Mouse (Mus musculus) embryonic facial prominence, embryonic 10.5 days (tissue): ENCODE measurements around the gene Gldn. TPM values are rescaled to one million over a fixed set of nuclear protein-coding genes. Genes with fewer than 3 reads are reported as not detected.

Source experiments
- DNase-seq: peaks from one replicate; pipeline ENCODE4 v3.0.0-alpha.2; 2017; ENCODE audit warnings: low spot score
- H3K27ac ChIP-seq: fragments of 300-500 bp; sonication (generic); replicated peaks from 2 replicates; pipeline ENCODE4 v1.5.1; 2016; ENCODE audit warnings: mild to moderate bottlenecking
- H3K27me3 ChIP-seq: fragments of 300-500 bp; sonication (generic); replicated peaks from 2 replicates; pipeline ENCODE4 v1.6.1; 2016; ENCODE audit warnings: low read depth, mild to moderate bottlenecking; ENCODE audit not compliant: poor library complexity, severe bottlenecking
- H3K36me3 ChIP-seq: fragments of 300-500 bp; sonication (generic); replicated peaks from 2 replicates; pipeline ENCODE4 v1.6.1; 2016; ENCODE audit warnings: mild to moderate bottlenecking, moderate library complexity
- H3K4me1 ChIP-seq: fragments of 300-500 bp; sonication (generic); 2 replicates; pipeline ENCODE4 v1.6.1; 2016
- H3K4me3 ChIP-seq: fragments of 300-500 bp; sonication (generic); 2 replicates; pipeline ENCODE4 v1.5.1; 2016; ENCODE audit warnings: mild to moderate bottlenecking, moderate library complexity
- H3K9me3 ChIP-seq: fragments of 300-500 bp; sonication (generic); 2 replicates; pipeline ENCODE4 v1.6.1; 2016; ENCODE audit warnings: mild to moderate bottlenecking
- WGBS: fragments of 180-500 bp; shearing (Covaris S2); methylation state at CpG from one replicate; pipeline ENCODE4 v1.1.7; 2016; 5-methylcytosine and 5-hydroxymethylcytosine counted together
- polyA plus RNA-seq: library from polyadenylated mRNA; unstranded; fragments of >200 nt; fragmentation: Nextera tagmentation; extraction: Ambion mirVana; gene quantifications from 2 replicates; pipeline ENCODE4 v1.2.1, GENCODE M21; 2016

Gene Gldn
- polyA plus RNA-seq, 1 experiment from 2014 or later = 0.34 TPM

DNA sequence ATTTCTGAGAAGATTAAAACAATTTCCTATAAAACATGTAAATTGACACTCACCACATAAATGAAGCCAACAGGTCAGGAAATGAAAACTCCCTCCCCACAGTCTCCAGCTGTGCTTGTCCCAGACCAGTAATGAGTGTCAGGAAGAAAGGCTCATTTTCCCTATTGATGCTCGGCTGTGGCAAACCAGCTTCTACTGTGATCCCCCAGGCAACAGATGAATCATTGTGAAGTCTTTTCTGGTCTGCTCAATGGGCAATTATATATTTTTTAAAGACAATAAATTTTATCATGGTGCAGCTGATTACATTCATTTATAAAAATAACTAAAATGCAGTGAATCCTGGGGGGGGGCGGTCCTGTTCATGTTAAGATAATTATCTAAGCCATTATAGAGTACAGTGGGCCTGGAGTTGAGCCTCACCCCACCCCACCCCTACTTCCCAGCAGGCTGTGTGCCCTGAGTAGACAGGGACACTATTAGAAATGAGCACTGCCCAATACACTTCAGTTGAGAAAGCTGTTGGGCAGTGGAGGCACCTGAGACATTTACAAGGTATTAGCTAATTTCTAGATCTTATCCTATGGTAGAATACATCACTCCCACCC lies 22.6 kb downstream of the Gldn start:
- H3K9me3 ChIP-seq = no peaks in the 10 kb centered on the region
- no peak overlapping the region for H3K4me3 ChIP-seq
- H3K27ac ChIP-seq = no peak overlapping the region
- DNase-seq = no peak
- 50% methylated on average over 2 of the region's 2 CpGs for WGBS
- H3K27me3 ChIP-seq = no peaks in the 10 kb centered on the region
- H3K4me1 ChIP-seq = peaks cover 10% of the 10 kb centered on the region
- no peaks in the 10 kb centered on the region for H3K36me3 ChIP-seq

DNA sequence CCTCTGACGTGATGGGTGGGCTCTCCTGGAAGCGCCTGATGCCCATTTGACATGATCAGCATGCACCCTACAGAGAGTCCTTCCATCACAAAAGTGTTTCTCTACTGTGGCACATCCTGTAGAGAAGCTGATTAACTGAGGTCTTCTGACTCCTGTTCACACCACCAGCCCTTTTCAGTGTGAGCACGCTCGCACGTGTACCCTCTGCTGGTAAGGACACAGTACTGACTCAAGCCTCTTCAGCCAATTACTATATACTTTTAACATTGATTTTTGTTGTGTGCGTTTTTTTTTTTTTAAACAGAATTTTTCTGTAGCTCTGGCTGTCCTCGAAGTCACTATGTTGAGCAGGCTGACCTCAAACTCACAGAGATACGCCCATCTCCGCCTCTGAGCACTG lies 30.1 kb downstream of the Gldn start:
- Histone ChIP-seq H3K27me3 (0 out of 2 replicates have a peak, but pooled peaks cover 4% of the 10 kb centered on the region), H3K36me3 (no peaks in the 10 kb centered on the region), H3K4me3 (no peak overlapping the region), H3K27ac (no peak overlapping the region), H3K9me3 (no peaks in the 10 kb centered on the region), H3K4me1 (peaks cover 24% of the 10 kb centered on the region)
- DNase-seq = no peak
- WGBS = 77% methylated on average over 9 of the region's 9 CpGs

DNA sequence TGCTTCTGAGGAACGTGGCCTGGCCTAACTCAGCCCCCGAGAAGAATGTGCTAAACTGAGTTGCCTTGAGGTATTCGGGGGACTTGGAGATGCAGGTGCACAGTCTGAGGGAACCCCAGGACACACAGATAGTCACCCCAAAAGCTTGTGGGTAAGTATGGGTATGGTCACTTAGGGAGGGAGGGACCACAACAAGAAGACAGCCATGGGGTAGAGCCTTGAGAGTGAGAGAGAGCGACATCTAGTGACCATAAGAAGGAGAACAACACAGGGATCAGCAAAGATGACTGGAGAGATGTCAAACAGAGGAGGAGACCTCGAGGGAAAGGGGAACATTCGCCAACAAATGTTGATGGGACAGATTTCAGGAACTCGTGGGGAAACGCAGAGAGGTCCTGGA lies 37.2 kb downstream of the Gldn start:
- Histone ChIP-seq H3K9me3 (no peaks in the 10 kb centered on the region), H3K4me1 (peaks cover 25% of the 10 kb centered on the region), H3K36me3 (no peaks in the 10 kb centered on the region), H3K4me3 (no peak overlapping the region), H3K27ac (no peak overlapping the region), H3K27me3 (no peaks in the 10 kb centered on the region)
- DNase-seq = no peak
- 40% methylated on average over 8 of the region's 8 CpGs for WGBS

DNA sequence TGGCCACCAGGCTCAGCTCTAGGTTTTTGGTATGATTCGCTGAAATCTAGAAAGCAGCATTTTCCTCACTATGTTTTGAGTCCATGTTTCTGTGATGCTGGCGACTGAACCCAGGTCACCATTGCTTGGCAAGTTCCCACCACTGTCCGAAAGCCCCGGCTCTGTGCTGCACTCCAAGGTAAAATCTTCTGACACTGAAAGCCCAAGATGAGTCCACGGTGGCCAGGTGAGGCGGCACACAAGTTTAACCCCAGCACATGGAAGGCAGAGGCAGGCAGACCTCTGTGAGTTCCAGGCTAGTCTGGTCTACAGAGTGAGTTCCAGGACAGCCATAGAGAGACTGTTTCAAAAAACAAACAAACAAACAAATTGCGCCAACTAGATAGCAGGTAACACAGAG lies 42.9 kb downstream of the Gldn start:
- Histone ChIP-seq H3K36me3 (no peaks in the 10 kb centered on the region), H3K9me3 (no peaks in the 10 kb centered on the region), H3K4me3 (no peak overlapping the region), H3K4me1 (no peaks in the 10 kb centered on the region), H3K27me3 (no peaks in the 10 kb centered on the region), H3K27ac (no peak overlapping the region)
- WGBS = 89% methylated on average over 7 of the region's 7 CpGs
- no peak for DNase-seq

DNA sequence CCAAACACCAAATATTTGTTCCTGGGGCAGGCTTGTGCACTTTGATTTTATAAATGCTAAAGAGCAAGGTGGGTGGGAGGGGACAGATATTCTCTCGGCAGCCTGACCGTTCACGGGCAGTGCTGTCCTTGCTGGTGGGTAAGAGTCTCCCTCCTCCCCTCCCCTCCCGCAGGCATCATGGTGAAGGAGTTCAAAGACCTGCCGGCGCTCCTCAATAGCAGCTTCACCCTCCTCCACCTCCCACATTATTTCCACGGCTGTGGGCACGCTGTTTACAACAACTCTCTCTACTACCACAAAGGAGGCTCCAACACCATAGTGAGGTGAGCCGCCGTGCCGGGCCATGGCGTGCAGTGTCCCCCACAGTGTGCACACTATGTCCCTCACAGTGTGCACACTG lies 49.3 kb downstream of the Gldn start:
- DNase-seq = no peak
- Histone ChIP-seq H3K27me3 (no peaks in the 10 kb centered on the region), H3K27ac (no peak overlapping the region), H3K36me3 (no peaks in the 10 kb centered on the region), H3K9me3 (no peaks in the 10 kb centered on the region), H3K4me3 (no peak overlapping the region), H3K4me1 (no peaks in the 10 kb centered on the region)
- 71% methylated on average over 12 of the region's 12 CpGs for WGBS

DNA sequence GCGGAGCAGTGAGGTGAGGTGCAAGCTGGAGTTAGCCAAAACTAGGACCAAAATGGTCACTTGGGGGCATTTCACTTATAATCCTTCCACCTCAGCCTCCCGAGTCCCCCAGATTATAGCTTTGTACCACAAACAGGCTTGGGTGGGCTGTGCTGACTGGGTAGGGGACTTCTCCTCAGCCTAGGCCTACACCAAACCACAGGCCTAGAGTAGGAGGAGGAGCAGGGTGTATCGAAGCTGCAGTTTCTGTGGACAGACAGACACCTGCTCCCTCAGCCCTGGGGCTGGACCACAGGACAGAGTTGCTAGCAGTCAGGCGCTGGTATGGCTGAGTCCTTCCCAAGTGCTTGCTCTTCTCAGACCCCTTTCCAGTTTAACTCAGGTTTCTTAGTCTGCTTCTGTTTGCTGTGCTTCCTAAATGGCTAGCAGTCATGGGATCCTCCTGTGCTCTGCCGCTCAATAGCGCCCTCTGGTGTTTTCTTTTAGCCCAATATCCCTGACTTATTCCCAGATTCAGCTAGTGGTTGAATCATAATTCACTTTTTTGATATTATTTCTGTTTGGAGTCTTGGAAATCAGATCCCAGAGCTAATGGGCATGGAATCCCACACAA lies 50.4 kb downstream of the Gldn start:
- no peaks in the 10 kb centered on the region for H3K36me3 ChIP-seq
- no peaks in the 10 kb centered on the region for H3K9me3 ChIP-seq
- peak; percentile 68 for DNase-seq
- H3K27ac ChIP-seq = peak overlapping the region; percentile 40; the same call in 1 of the 2 replicates
- WGBS = 45% methylated on average over 6 of the region's 6 CpGs
- no peaks in the 10 kb centered on the region for H3K4me1 ChIP-seq
- no peaks in the 10 kb centered on the region for H3K27me3 ChIP-seq
- no peak overlapping the region for H3K4me3 ChIP-seq

DNA sequence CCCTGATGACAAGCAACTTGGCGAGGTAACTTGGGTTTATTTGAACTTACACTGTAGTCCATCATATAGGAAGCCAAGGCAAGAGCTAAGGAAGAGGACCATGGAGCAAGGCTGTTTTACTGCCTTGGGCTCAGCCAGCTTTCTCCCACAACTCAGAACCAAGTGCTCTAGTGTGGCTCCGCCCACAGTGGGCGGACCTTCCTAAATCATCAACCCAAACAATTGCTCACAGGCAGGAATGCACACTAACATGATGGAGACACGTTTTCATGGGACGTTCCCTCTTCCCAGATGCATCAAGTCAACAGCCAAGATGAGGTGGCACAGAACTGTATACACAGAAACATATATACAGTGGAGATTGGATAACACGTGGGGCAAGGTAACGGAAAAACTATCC lies 55.7 kb downstream of the Gldn start:
- no peaks in the 10 kb centered on the region for H3K27me3 ChIP-seq
- WGBS = 76% methylated on average over 7 of the region's 7 CpGs

DNA sequence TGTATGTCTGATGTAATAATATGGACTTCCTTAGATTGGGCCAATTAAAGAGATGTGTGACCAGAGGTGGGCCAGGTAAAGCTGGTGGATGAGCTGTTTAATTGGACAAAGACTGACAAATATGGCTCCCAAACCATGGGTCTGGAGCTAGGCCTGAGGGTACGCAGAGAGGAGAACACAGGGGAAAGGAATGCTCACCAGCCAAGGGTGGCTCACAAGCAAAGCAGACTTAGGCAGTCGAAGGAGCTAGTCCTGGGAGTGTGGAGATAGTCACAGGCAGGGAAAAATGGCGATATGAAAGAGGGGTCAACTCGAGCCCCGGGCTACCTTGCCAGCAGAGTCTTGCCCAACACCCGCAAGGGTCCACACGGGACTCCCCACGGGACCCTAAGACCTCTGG lies 70.5 kb downstream of the Gldn start:
- no peaks in the 10 kb centered on the region for H3K27me3 ChIP-seq
- no peak overlapping the region for H3K27ac ChIP-seq
- no peaks in the 10 kb centered on the region for H3K36me3 ChIP-seq
- H3K4me1 ChIP-seq = no peaks in the 10 kb centered on the region
- no peaks in the 10 kb centered on the region for H3K9me3 ChIP-seq
- H3K4me3 ChIP-seq = no peak overlapping the region
- no peak for DNase-seq
- 95% methylated on average over 8 of the region's 8 CpGs for WGBS

More for the DNA sequence above, 55.7 kb downstream of the Gldn start:
- H3K4me3 ChIP-seq = no peak overlapping the region
- H3K36me3 ChIP-seq = no peaks in the 10 kb centered on the region
- H3K4me1 ChIP-seq = no peaks in the 10 kb centered on the region
- H3K27ac ChIP-seq = no peak overlapping the region
- no peak for DNase-seq
- H3K9me3 ChIP-seq = no peaks in the 10 kb centered on the region

Other genes starting within 250 kb of the Gldn start
- 0.05 and 0.18 TPM in 2 replicates for gene Tnfaip8l3, start 218.1 kb upstream of the Gldn start, polyA plus RNA-seq
- not detected in 2 replicates for gene Cyp19a1, start 18.4 kb upstream of the Gldn start, polyA plus RNA-seq
- gene Dmxl2, start 215.1 kb downstream of the Gldn start, polyA plus RNA-seq = 6.1 and 6.4 TPM in 2 replicates